Mouse (Mus musculus): ENCODE results near the gene Catsperd.

GRCm38 (mm10) chr17:56592553-56592952, 35.4 kb upstream of the Catsperd start:
- TF ChIP-seq CTCF (IDR thresholded peaks at IDR 0.05; ENCODE audit: low read depth) (no peak), EP300 (IDR thresholded peaks at IDR 0.05; ENCODE audit: low read depth) (no peak)
